8 mouse cellular contexts compared by ENCODE assay signal in genomic region chr12:26469098-26470041, GRCm38 (mm10). TPM values are rescaled to one million over a fixed set of nuclear protein-coding genes. Genes with fewer than 3 reads are reported as not detected.
DNase-seq lines count a peak whose midpoint lies in the region; ATAC-seq lines count a peak whose summit lies in the region.

Gene Cmpk2, plus strand, starts transcription at chr12:26469204.

- ATAC-seq in activated CD4-positive, CD25-positive, alpha-beta regulatory T cell, adult 4 months: peak; percentile 84
- peak; percentile 79 for ATAC-seq in inflammation-experienced regulatory T-cells, adult 6 months

- H3K4me1 ChIP-seq in megakaryocyte, embryonic 14.5 days: peaks cover 35% of the 10 kb centered on the region

- H3K4me3 ChIP-seq in megakaryocyte, embryonic 14.5 days (replicated peaks): peak within 1 kb of the TSS; percentile 94

- DNase-seq in embryo, embryonic 10 days (ENCODE audit: low spot score): peak; percentile 72
- DNase-seq in gastrocnemius, postnatal 10 days: peak; percentile 85
- peak; percentile 78 to 91 for DNase-seq in left cerebral cortex, adult 9 months (ENCODE audit: low spot score in 2 of 2)
- DNase-seq in right cerebral cortex, adult 2 months (ENCODE audit: low spot score in 2 of 2): peak; percentile 92 to 93
- DNase-seq in urinary bladder, postnatal 10 days (ENCODE audit: low spot score): peak; percentile 52

- H3K27me3 ChIP-seq in megakaryocyte, embryonic 14.5 days (replicated peaks): peaks cover 15% of the 10 kb centered on the region

- H3K9me3 ChIP-seq in megakaryocyte, embryonic 14.5 days: no peaks in the 10 kb centered on the region

- peaks cover 2% of the 10 kb centered on the region for H3K36me3 ChIP-seq in megakaryocyte, embryonic 14.5 days (replicated peaks; ENCODE audit: low read length)

RNA-seq across cellular contexts. Expression of gene Cmpk2, which starts in this region (rescaled TPM):
- polyA plus RNA-seq in activated CD4-positive, CD25-positive, alpha-beta regulatory T cell, adult 4 months (2017; shearing (Covaris generic)): 1 to 10 TPM; 7.8 to 9.8 TPM
- 1 to 10 TPM; 3.5 to 4.3 TPM for total RNA-seq in gastrocnemius, postnatal 10 days (2021)
- polyA plus RNA-seq in inflammation-experienced regulatory T-cells, adult 6 months (2017; shearing (Covaris generic)): 10 to 100 TPM in 1 of 3 experiments, 1 to 10 TPM in 2; 4.2 to 13.0 (median 4.4) TPM
- 0.68 and 0.83 TPM in 2 replicates for polyA plus RNA-seq in megakaryocyte, embryonic 14.5 days (2012; ENCODE audit: insufficient read depth, low replicate concordance)

Comparison
In these comparisons a context has a peak if more than half of its experiments do, and no peak if none do; other contexts are left out.
1. Peak in every context shown above with its lines: DNase-seq, ATAC-seq and H3K4me3 ChIP-seq.